Mouse (Mus musculus) CD4-positive naive resting alpha-beta T cell, adult 76 days (primary cell): ENCODE data around the gene Exoc5. TPM values are rescaled to one million over a fixed set of nuclear protein-coding genes. Genes with fewer than 3 reads are reported as not detected.

ENCODE experiments used
- total RNA-seq: library from RNA; stranded (reverse); gene quantifications from one replicate; pipeline ENCODE4 v1.2.4, GENCODE M21; 2023

Exoc5 gene
- 64.9 TPM for total RNA-seq

GRCm38 (mm10) chr14:49066274-49066823 is at the start of gene Exoc5:
TSS of gene Exoc5 (minus strand) at chr14:49066653.

DNA sequence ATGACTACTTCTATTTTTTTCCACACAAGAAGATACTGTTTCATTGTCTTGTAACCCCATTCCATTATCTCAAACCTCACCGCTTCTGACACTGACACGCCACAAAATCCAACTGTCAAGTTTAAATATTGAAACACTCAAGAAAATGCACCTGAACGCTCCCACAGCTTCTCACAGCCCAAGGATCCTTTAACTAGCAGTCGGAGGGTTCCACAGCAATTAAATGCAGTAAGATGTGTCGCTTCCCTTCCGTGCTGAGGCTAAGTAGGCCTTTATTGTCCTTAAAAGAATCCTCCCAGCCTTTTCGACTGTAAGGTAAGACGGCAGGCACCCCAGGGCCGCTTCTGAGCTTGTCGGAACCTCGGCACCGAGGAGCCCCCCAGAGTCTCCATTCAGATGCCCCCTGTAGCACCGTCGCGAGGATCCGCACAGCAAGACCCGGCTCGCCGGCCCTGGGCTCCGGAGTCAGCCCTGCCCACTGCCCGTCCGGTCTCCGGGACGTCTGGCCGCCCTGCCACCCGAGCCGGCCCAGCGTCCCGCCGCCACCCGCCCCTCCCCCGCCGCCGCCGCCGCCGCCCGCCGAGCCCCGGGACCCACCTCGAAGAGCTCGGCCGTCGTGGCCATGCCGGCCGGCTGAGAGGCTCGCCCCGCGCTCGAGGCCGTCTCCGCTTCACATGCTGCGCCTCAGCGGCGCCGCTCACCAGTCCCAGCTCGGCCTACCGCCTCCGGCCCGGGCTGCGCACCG is 752 bp downstream of the Exoc5 start, which contains the start of gene Ap5m1:
Ap5m1 (plus strand) TSS at position 569 of the 745 bp plus-strand sequence.

Other genes starting within 250 kb of the Exoc5 start
- 30.8 TPM for gene Ap5m1, start 556 bp downstream of the Exoc5 start, total RNA-seq
- 64.4 TPM for gene Naa30, start 105.6 kb upstream of the Exoc5 start, total RNA-seq
- not detected for gene ccdc198, start 178.8 kb upstream of the Exoc5 start, total RNA-seq